Mouse (Mus musculus): Measurements from ENCODE around the gene Hoxa13. TPM values are rescaled to one million over a fixed set of nuclear protein-coding genes. Genes with fewer than 3 reads are reported as not detected.

The Hoxa13 gene
- polyA plus RNA-seq, 1 experiment from 2014 or later, result 0.15 TPM

DNA sequence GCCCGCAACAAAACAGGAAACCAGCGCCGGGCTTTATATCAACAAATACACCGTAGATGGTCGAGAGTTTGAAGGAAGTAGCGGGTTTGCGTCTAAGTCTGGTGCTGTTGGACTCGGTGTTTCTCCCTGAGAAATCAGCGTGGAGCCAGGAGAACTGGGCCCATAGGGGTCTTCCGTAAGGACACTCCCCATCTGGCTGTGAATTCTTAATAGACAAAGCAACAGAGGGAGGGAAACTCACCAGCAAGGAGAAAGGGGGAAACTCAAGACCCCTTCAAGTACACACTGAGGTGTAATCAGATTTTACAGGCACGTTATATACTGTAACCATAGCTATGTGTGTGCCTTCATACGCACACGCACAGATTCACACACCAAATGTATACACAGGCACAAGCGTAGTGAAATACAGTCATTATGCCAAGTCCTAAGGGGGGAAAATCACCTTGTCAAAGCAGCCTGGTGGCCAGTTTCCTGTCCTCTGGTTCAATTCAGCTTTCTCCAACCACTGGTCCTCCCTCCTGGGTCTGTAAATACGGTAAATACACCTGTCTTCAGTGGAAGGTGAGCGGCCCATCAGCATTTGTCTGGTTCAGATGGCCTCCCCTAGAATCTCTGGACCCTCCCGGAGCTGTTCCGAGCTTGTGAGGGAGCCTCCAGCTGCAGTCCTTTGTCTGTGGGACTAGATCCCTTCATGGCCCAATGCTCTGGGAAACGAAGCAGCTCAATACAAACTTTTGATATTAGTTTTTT lies 5.4 kb upstream of the Hoxa13 start:
- 3% methylated on average over 19 of the region's 19 CpGs for WGBS
- Histone ChIP-seq H3K27ac (ENCODE audit: low read depth, low read length) (no peak overlapping the region), H3K36me3 (ENCODE audit: control insufficient read depth, insufficient read depth, low read length) (no peaks in the 10 kb centered on the region), H3K4me2 (no peak overlapping the region), H3K4me3 (ENCODE audit: low read depth, low read length) (no peak overlapping the region), H3K27me3 (replicated peaks; ENCODE audit: control insufficient read depth, insufficient read depth, low read length) (peaks cover 98% of the 10 kb centered on the region), H3K9me3 (ENCODE audit: control insufficient read depth, low read length) (no peaks in the 10 kb centered on the region), H3K9ac (ENCODE audit: low read depth, low read length) (no peak overlapping the region), H3K4me1 (replicated peaks; ENCODE audit: control insufficient read depth, insufficient read depth, low read length) (0 out of 2 replicates have a peak, but pooled peaks cover 1% of the 10 kb centered on the region)
- peak; percentile 50 for DNase-seq (ENCODE audit: low spot score)
- no peak for ATAC-seq (replicated peaks; ENCODE audit: low FRiP score)

DNA sequence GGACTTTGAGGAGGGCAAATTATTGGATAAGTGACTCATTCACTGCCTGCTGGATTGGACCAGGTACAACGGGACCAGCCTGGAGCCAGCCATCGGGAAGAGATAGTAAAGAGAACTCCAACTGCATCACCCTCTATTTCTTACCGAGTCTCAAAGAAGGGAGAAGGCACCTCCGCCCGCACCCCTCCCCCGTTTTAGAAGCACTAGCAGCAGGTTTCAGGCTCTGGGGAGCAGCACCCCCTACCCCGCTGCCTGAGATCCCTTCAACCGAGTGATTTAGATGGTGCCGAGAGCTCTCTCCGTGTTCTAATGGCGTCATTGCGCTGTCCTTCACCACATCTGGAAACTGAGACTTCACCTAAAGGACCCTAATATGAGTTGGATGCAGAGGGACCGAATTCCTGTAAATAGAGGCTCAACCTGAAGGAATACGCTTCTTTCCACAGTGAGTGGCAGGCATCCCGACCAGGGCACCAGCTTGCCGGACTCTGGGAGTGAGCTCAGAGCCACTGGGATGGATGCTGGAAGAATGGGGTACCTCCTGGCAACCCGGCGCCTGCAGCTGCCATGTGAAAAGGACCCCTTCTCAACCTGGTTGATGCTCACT lies 4.7 kb upstream of the Hoxa13 start:
- no peaks in the 10 kb centered on the region for H3K36me3 ChIP-seq (ENCODE audit: control insufficient read depth, insufficient read depth, low read length)
- no peak for ATAC-seq (replicated peaks; ENCODE audit: low FRiP score)
- H3K27ac ChIP-seq (ENCODE audit: low read depth, low read length), result no peak overlapping the region
- H3K27me3 ChIP-seq (replicated peaks; ENCODE audit: control insufficient read depth, insufficient read depth, low read length), result peaks cover 98% of the 10 kb centered on the region
- H3K9ac ChIP-seq (ENCODE audit: low read depth, low read length), result no peak overlapping the region
- 0 out of 2 replicates have a peak, but pooled peaks cover 3% of the 10 kb centered on the region for H3K4me1 ChIP-seq (replicated peaks; ENCODE audit: control insufficient read depth, insufficient read depth, low read length)
- 4% methylated on average over 18 of the region's 18 CpGs for WGBS
- no peak overlapping the region for H3K4me3 ChIP-seq (ENCODE audit: low read depth, low read length)
- H3K4me2 ChIP-seq, result no peak overlapping the region
- no peak for DNase-seq (ENCODE audit: low spot score)
- no peaks in the 10 kb centered on the region for H3K9me3 ChIP-seq (ENCODE audit: control insufficient read depth, low read length)

DNA sequence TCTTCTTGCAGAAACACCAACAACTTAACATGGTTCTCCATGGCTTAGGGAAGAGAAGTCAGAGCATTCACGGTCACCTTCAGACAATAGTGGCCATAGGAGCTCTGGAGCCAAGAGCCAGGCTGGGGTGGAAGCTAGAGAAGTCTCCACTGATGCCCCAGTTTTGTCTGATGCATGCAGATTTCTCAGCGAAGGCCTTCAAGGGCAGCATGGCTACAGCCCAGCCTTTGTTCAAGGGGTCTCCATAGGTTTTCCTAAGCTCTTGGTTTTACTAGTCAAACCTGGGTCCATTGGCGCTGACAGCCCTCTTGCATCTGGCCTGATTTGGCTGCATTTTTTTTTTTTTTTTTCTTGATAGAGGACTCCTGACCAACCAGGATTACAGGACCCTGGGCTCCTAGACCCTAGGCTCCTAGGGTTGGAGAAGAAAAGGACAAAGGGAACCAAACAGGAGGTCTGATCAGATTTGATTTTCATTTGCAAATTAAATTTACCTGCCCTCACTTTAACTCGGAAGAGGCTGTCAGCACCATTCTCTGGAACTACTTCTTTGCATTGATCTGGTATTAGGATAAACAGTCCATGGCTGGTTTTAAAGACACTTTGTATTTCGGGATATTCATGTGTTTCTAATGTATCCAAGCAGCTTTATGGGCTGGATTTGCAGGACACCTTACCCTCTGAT lies 3.6 kb upstream of the Hoxa13 start:
- Histone ChIP-seq H3K4me3 (ENCODE audit: low read depth, low read length) (no peak overlapping the region), H3K27me3 (replicated peaks; ENCODE audit: control insufficient read depth, insufficient read depth, low read length) (peaks cover 98% of the 10 kb centered on the region), H3K36me3 (ENCODE audit: control insufficient read depth, insufficient read depth, low read length) (no peaks in the 10 kb centered on the region), H3K4me1 (replicated peaks; ENCODE audit: control insufficient read depth, insufficient read depth, low read length) (0 out of 2 replicates have a peak, but pooled peaks cover 6% of the 10 kb centered on the region), H3K9me3 (ENCODE audit: control insufficient read depth, low read length) (no peaks in the 10 kb centered on the region), H3K27ac (ENCODE audit: low read depth, low read length) (no peak overlapping the region), H3K4me2 (no peak overlapping the region), H3K9ac (ENCODE audit: low read depth, low read length) (no peak overlapping the region)
- 4% methylated on average over 5 of the region's 5 CpGs for WGBS
- ATAC-seq (replicated peaks; ENCODE audit: low FRiP score), result no peak
- no peak for DNase-seq (ENCODE audit: low spot score)

DNA sequence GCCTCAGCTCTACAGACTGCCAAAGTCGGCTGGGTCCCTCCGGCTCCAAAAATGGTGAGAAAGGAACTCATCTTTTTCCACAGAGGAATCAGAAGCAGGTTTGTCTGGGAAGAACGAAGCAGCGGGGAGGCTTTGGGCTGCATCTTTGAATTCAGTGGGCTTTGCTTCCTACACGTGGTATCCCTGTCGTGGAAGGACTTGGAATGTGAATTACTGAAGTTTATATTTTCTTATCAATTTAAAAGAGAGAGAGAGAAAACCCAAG lies 2.6 kb upstream of the Hoxa13 start:
- H3K27ac ChIP-seq (ENCODE audit: low read depth, low read length), result no peak overlapping the region
- 1% methylated on average over 6 of the region's 6 CpGs for WGBS
- DNase-seq (ENCODE audit: low spot score), result no peak
- peaks cover 98% of the 10 kb centered on the region for H3K27me3 ChIP-seq (replicated peaks; ENCODE audit: control insufficient read depth, insufficient read depth, low read length)
- H3K4me3 ChIP-seq (ENCODE audit: low read depth, low read length), result no peak overlapping the region
- no peak overlapping the region for H3K4me2 ChIP-seq
- H3K36me3 ChIP-seq (ENCODE audit: control insufficient read depth, insufficient read depth, low read length), result no peaks in the 10 kb centered on the region
- no peak overlapping the region for H3K9ac ChIP-seq (ENCODE audit: low read depth, low read length)
- 0 out of 2 replicates have a peak, but pooled peaks cover 6% of the 10 kb centered on the region for H3K4me1 ChIP-seq (replicated peaks; ENCODE audit: control insufficient read depth, insufficient read depth, low read length)
- no peaks in the 10 kb centered on the region for H3K9me3 ChIP-seq (ENCODE audit: control insufficient read depth, low read length)
- ATAC-seq (replicated peaks; ENCODE audit: low FRiP score), result no peak

DNA sequence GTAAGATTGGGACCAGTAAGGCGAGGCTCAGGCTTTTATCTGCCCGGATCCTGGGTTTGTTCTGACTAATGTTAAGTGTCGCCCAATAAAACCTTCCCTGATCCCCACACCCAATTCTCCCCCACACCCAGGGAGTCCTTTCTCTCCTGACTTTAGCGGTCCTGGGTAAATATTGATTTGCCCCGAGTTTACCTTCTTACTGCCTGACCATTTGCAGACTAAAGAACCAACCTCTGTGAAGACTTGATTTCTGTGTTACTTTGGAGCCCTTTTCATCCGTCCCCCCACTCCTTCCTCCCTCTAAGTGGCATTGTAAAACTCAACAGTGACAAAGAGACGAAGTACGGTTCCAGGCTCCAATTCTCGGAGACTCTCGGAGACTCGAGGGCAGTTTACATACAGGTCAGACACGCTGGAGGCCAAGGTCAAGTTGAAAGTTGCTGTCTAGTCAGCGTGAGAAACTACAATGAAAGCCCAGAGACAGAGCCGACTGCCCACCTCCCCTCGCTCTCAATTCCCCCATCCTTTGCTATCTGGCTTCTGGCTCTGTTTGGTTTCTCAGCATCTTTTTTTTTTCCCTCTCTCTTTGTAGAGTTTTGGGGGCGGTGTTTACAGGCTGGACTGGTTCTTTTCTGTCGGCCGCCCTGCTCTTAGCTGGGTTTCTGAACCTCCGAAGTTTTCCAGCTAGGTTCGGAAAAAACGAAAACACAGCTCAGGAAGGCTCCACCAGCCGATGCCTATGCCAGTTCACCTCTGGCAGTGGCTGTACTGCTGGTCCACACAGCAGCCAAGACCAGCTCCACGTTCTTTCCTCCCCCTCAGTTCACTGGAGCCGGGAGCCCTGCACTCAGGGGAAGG lies 2.0 kb upstream of the Hoxa13 start:
- no peak overlapping the region for H3K4me3 ChIP-seq (ENCODE audit: low read depth, low read length)
- DNase-seq (ENCODE audit: low spot score), result peak; percentile 49

DNA sequence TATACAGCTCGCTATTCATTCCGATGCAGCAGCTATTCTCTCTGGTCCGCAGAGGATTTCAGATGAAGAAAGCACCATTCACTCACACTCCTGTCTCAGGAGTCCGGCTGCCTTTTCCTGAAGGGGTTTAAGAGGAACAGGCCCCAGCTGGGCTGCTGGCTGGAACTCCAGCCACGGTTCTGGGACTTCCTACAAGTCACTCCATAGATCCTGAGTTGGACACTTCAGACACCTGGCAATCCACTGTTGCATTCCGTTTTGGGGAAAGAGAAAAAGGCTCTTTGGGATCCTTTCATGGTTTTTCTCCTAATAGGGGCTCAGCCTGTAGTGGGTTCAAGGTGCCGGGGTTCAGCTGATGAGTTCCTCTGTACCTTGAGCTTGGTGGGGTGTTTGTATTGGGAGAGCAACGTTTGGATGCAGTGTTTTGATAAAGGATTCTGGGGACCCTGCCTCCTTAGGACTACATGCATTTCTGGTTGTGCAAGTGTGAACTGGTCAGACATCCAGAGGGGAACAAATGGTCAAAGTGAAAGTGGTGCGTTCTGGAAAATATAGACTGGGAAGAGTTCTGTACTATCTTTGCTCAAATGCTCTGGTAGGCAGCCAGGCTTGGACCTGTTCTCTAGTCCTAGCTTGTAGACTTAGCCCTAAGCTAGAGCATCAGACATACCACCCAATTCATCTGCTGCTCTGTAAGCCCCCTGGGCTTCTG lies 1.2 kb upstream of the Hoxa13 start:
- no peak overlapping the region for H3K27ac ChIP-seq (ENCODE audit: low read depth, low read length)
- H3K36me3 ChIP-seq (ENCODE audit: control insufficient read depth, insufficient read depth, low read length), result no peaks in the 10 kb centered on the region
- no peak overlapping the region for H3K4me2 ChIP-seq
- peaks cover 98% of the 10 kb centered on the region for H3K27me3 ChIP-seq (replicated peaks; ENCODE audit: control insufficient read depth, insufficient read depth, low read length)
- H3K4me1 ChIP-seq (replicated peaks; ENCODE audit: control insufficient read depth, insufficient read depth, low read length), result 0 out of 2 replicates have a peak, but pooled peaks cover 6% of the 10 kb centered on the region
- H3K4me3 ChIP-seq (ENCODE audit: low read depth, low read length), result no peak overlapping the region
- WGBS, result 6% methylated on average over 9 of the region's 9 CpGs
- DNase-seq (ENCODE audit: low spot score) (peak; percentile 38), ATAC-seq (replicated peaks; ENCODE audit: low FRiP score) (no peak)
- H3K9ac ChIP-seq (ENCODE audit: low read depth, low read length), result no peak overlapping the region
- no peaks in the 10 kb centered on the region for H3K9me3 ChIP-seq (ENCODE audit: control insufficient read depth, low read length)

More for the DNA sequence above, 2.0 kb upstream of the Hoxa13 start:
- peaks cover 97% of the 10 kb centered on the region for H3K27me3 ChIP-seq (replicated peaks; ENCODE audit: control insufficient read depth, insufficient read depth, low read length)
- no peak overlapping the region for H3K9ac ChIP-seq (ENCODE audit: low read depth, low read length)
- WGBS, result 2% methylated on average over 24 of the region's 24 CpGs
- H3K27ac ChIP-seq (ENCODE audit: low read depth, low read length), result no peak overlapping the region
- H3K4me2 ChIP-seq, result no peak overlapping the region
- no peaks in the 10 kb centered on the region for H3K9me3 ChIP-seq (ENCODE audit: control insufficient read depth, low read length)
- no peak for ATAC-seq (replicated peaks; ENCODE audit: low FRiP score)
- H3K4me1 ChIP-seq (replicated peaks; ENCODE audit: control insufficient read depth, insufficient read depth, low read length), result 0 out of 2 replicates have a peak, but pooled peaks cover 6% of the 10 kb centered on the region
- H3K36me3 ChIP-seq (ENCODE audit: control insufficient read depth, insufficient read depth, low read length), result no peaks in the 10 kb centered on the region

- ATAC-seq (replicated peaks; ENCODE audit: low FRiP score) (no peak), DNase-seq (ENCODE audit: low spot score) (peak; percentile 64)
- Histone ChIP-seq H3K27ac (ENCODE audit: low read depth, low read length) (no peak overlapping the region), H3K4me1 (replicated peaks; ENCODE audit: control insufficient read depth, insufficient read depth, low read length) (0 out of 2 replicates have a peak, but pooled peaks cover 6% of the 10 kb centered on the region), H3K4me2 (peak overlapping the region; percentile 77), H3K9me3 (ENCODE audit: control insufficient read depth, low read length) (no peaks in the 10 kb centered on the region), H3K27me3 (replicated peaks; ENCODE audit: control insufficient read depth, insufficient read depth, low read length) (peaks cover 98% of the 10 kb centered on the region), H3K9ac (ENCODE audit: low read depth, low read length) (no peak overlapping the region), H3K36me3 (ENCODE audit: control insufficient read depth, insufficient read depth, low read length) (no peaks in the 10 kb centered on the region), H3K4me3 (ENCODE audit: low read depth, low read length) (peak overlapping the region; percentile 53)
- WGBS, result 1% methylated on average over 39 of the region's 39 CpGs
Observed at GRCm38 (mm10) chr6:52259811-52260261, 844 bp downstream of the Hoxa13 start.

Measured in liver, embryonic 11.5 days (tissue).